Mouse (Mus musculus): ENCODE measurements at regions not wholly inside any gene's neighbourhood (a gene's known extent, or its start where the extent isn't known, plus 50 kb on each side); places are given as distances from the start of the nearest gene placed in this dataset.

DNA sequence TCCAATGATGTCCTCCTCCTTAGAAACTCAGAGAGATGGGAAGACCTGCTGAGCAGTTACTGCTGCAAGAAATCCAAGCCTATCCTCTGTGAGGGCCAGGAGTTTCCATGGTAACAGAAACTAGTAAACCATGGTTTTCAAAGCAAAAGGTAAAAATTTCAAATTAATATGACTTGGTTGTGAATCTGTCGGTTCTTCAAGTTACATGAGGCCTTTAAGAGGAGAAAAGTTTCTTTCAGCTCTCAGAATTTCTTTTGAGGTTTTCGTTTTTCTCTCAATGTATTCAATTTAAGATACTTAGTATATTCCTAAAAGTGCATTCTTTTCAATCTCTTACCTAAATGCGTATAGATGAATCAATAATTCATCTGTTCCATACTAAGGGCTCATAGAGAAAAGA is 53.9 kb upstream of the Ptgfr start:
- ATAC-seq: no peak
- 0 out of 2 replicates have a peak overlapping the region, but pooled peaks have one; percentile 5 for H3K4me2 ChIP-seq (replicated peaks)
- H3K27ac ChIP-seq: no peak overlapping the region
- H3K36me3 ChIP-seq: no peaks in the 10 kb centered on the region
- no peaks in the 10 kb centered on the region for H3K9me3 ChIP-seq
- 50% methylated on average over 3 of the region's 3 CpGs for WGBS
- no peak overlapping the region for H3K9ac ChIP-seq
- no peak overlapping the region for H3K4me3 ChIP-seq (replicated peaks)
- H3K4me1 ChIP-seq (replicated peaks): peaks cover 10% of the 10 kb centered on the region; the same call in 1 of the 2 replicates
- H3K27me3 ChIP-seq (replicated peaks): no peaks in the 10 kb centered on the region

- no peaks in the 10 kb centered on the region for H3K36me3 ChIP-seq
- no peak overlapping the region for H3K27ac ChIP-seq
- H3K27me3 ChIP-seq (replicated peaks): no peaks in the 10 kb centered on the region
- H3K4me3 ChIP-seq (replicated peaks): no peak overlapping the region
- ATAC-seq: 0 out of 2 replicates have a peak, but pooled peaks have one; percentile 54
- H3K4me2 ChIP-seq (replicated peaks): 0 out of 2 replicates have a peak overlapping the region, but pooled peaks have one; percentile 11
- peaks cover 10% of the 10 kb centered on the region; the same call in 1 of the 2 replicates for H3K4me1 ChIP-seq (replicated peaks)
- H3K9ac ChIP-seq: no peak overlapping the region
- H3K9me3 ChIP-seq: no peaks in the 10 kb centered on the region
- WGBS: 36% methylated on average over 8 of the region's 8 CpGs
Measured at GRCm38 (mm10) chr3:151889738-151890137, 52.3 kb upstream of the Ptgfr start.
